Mouse (Mus musculus) bone marrow, adult 2 months (tissue): ENCODE data around the gene Gm11937.

Experiments used
- CTCF ChIP-seq: fragments of 200-500 bp; IDR thresholded peaks from 2 replicates; pipeline ENCODE4 v1.5.1; 2011; ENCODE audit warnings: low read length, control low read depth; ENCODE audit not compliant: control insufficient read depth, insufficient read depth
- POLR2A ChIP-seq: fragments of 200-500 bp; IDR thresholded peaks from 2 replicates; pipeline ENCODE4 v1.6.1; 2011; ENCODE audit warnings: low read depth, mild to moderate bottlenecking, control low read depth, low read length, borderline replicate concordance; ENCODE audit not compliant: control insufficient read depth

GRCm38 (mm10) chr11:99580636-99581035, 29.4 kb downstream of the Gm11937 start, which contains the start of gene Krtap1-5:
- TF ChIP-seq CTCF (no peak), POLR2A (no peak)
